Mouse (Mus musculus) intestine, embryonic 15.5 days (tissue): ENCODE measurements at regions not wholly inside any gene's neighbourhood (a gene's known extent, or its start where the extent isn't known, plus 50 kb on each side); places are given as distances from the start of the nearest gene placed in this dataset.

Experiments used
- ATAC-seq: fragments of 200-750 bp; cut with Nextera tagmentation; 2 replicates; pipeline ENCODE4 v1.8.0; 2017; ENCODE audit warnings: moderate TSS enrichment, moderate library complexity
- H3K27ac ChIP-seq: fragments of 300-500 bp; sonication (generic); 2 replicates; pipeline ENCODE4 v1.5.1; 2015; ENCODE audit warnings: mild to moderate bottlenecking, inconsistent platforms
- H3K27me3 ChIP-seq: fragments of 300-500 bp; sonication (generic); replicated peaks from 2 replicates; pipeline ENCODE4 v1.6.1; 2015; ENCODE audit warnings: inconsistent platforms
- H3K36me3 ChIP-seq: fragments of 300-500 bp; sonication (generic); 2 replicates; pipeline ENCODE4 v1.6.1; 2015; ENCODE audit warnings: inconsistent platforms
- H3K4me1 ChIP-seq: fragments of 300-500 bp; sonication (generic); replicated peaks from 2 replicates; pipeline ENCODE4 v1.6.1; 2015; ENCODE audit warnings: inconsistent platforms
- H3K4me2 ChIP-seq: fragments of 300-500 bp; sonication (generic); replicated peaks from 2 replicates; pipeline ENCODE4 v1.6.1; 2015; ENCODE audit warnings: mild to moderate bottlenecking, inconsistent platforms
- H3K4me3 ChIP-seq: fragments of 300-500 bp; sonication (generic); replicated peaks from 2 replicates; pipeline ENCODE4 v1.5.1; 2015; ENCODE audit warnings: inconsistent platforms
- H3K9ac ChIP-seq: fragments of 300-500 bp; sonication (generic); 2 replicates; pipeline ENCODE4 v1.6.1; 2015; ENCODE audit warnings: inconsistent platforms
- H3K9me3 ChIP-seq: fragments of 300-500 bp; sonication (generic); 2 replicates; pipeline ENCODE4 v1.6.1; 2016; ENCODE audit warnings: inconsistent platforms
- WGBS: fragments of 180-500 bp; shearing (Covaris S2); methylation state at CpG from one replicate; pipeline ENCODE4 v1.1.7; 2015; 5-methylcytosine and 5-hydroxymethylcytosine counted together

DNA sequence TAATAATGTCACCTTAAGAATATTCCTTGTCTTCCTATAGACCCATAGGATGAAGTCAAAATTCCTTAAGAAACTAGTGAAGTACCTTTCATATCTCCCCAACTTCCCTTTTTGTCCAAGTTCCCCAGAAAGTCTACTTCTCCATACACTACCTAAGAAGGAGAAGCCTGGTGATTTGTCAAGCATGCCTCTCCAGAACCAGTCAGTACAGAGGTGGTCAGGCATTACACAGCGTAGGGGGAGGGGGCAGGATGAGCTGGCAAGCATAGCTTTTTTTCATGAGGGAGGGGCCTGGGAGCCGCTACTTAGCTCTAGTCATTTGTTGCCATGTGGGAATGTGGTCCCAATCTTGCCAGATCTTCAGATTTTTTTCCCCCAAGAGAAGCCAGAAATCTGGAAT, 54.0 kb upstream of the Satb2 start:
- H3K4me3 ChIP-seq, result no peak overlapping the region
- H3K27me3 ChIP-seq, result no peaks in the 10 kb centered on the region
- no peaks in the 10 kb centered on the region for H3K36me3 ChIP-seq
- H3K9me3 ChIP-seq, result no peaks in the 10 kb centered on the region
- H3K4me2 ChIP-seq, result no peak overlapping the region
- H3K9ac ChIP-seq, result no peak overlapping the region
- no peaks in the 10 kb centered on the region for H3K4me1 ChIP-seq
- no peak for ATAC-seq
- 85% methylated on average over 2 of the region's 2 CpGs for WGBS
- no peak overlapping the region for H3K27ac ChIP-seq

DNA sequence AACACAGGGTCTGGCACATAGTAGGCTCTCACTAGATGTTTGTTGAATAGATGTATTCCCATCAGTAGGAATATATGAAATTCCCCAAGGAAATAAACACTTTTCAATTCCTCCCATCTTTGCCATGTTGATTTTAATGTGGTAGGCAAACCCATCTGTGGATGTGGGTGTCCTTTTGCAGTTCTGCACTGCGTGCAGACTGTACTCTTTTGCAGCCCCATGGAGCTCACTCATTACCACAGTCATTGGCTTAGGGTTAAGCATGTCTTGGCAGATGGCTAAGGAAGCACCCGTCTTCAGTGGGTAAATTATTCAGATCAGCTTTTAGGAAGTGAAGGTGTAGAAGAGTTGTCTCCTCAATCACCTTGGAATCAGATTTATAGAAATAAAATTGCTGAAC, 54.8 kb upstream of the Satb2 start:
- H3K27ac ChIP-seq, result no peak overlapping the region
- no peaks in the 10 kb centered on the region for H3K4me1 ChIP-seq
- ATAC-seq, result no peak
- H3K9me3 ChIP-seq, result no peaks in the 10 kb centered on the region
- H3K9ac ChIP-seq, result no peak overlapping the region
- 88% methylated on average over 2 of the region's 2 CpGs for WGBS
- H3K4me3 ChIP-seq, result no peak overlapping the region
- no peaks in the 10 kb centered on the region for H3K27me3 ChIP-seq
- no peak overlapping the region for H3K4me2 ChIP-seq
- H3K36me3 ChIP-seq, result no peaks in the 10 kb centered on the region

DNA sequence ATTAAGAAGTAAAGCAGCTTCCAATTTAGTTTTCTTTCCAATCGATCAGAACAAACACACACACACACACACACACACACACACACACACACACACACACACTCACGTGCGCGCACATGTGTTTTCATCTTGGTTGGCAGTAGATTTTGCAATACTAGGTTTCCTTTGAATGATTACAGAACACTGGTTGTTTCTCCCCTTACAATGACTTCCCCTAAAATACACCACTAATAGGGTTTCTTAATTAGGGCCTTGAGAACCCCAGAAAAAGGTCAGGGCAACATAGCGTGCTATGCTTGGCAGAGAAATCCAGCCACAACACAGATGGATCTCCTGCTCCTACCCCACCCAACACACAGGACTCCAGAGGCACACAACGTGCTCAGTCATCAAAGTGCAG, 56.0 kb upstream of the Satb2 start:
- 83% methylated on average over 6 of the region's 6 CpGs for WGBS
- no peak for ATAC-seq
- Histone ChIP-seq H3K27ac (no peak overlapping the region), H3K9me3 (no peaks in the 10 kb centered on the region), H3K4me2 (no peak overlapping the region), H3K4me3 (no peak overlapping the region), H3K4me1 (no peaks in the 10 kb centered on the region), H3K36me3 (no peaks in the 10 kb centered on the region), H3K9ac (no peak overlapping the region), H3K27me3 (no peaks in the 10 kb centered on the region)

DNA sequence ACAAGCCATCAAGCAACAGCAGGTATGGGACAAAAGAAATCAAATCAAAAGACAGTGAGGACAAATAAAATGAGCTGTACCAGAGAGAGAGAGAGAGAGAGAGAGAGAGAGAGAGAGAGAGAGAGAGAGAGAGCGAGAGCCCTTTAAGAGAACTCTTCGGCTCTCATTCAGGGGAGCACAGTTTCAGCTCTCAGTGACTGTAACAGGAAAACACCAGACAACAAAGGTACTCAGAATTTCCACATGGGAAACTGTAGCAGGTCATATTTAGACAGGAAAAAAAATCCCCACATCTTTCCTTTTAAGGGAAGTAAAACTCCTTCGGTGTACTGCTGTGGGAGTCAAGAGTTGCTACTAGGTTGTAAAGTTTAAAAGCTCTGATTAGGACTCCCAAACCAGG, 57.9 kb upstream of the Satb2 start:
- no peaks in the 10 kb centered on the region for H3K27me3 ChIP-seq
- 75% methylated on average over 3 of the region's 3 CpGs for WGBS
- no peaks in the 10 kb centered on the region for H3K9me3 ChIP-seq
- no peak overlapping the region for H3K27ac ChIP-seq
- no peak overlapping the region for H3K4me2 ChIP-seq
- no peaks in the 10 kb centered on the region for H3K4me1 ChIP-seq
- H3K9ac ChIP-seq, result no peak overlapping the region
- H3K36me3 ChIP-seq, result no peaks in the 10 kb centered on the region
- H3K4me3 ChIP-seq, result no peak overlapping the region
- no peak for ATAC-seq

DNA sequence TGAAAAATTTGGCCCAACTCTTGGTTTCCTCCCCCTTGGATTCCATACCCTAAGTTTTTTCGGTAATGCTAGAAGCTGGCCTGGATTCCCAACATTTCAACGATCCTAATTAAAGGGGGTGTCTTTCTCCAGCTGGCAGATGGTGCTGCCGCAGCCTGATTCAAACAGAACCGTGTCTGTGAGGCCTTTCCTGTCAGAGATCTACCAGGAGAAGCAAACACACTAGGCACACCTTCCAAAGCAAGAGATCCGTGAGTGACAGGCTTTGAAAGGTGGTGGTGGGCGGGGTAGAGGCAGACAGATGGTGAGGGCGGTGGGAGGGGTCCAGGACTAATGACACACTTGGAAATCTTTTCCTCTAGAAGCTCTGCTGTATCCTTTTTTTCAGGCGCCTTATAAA, 61.8 kb upstream of the Satb2 start:
- no peak overlapping the region for H3K4me2 ChIP-seq
- 44% methylated on average over 8 of the region's 8 CpGs for WGBS
- H3K4me3 ChIP-seq, result no peak overlapping the region
- no peak overlapping the region for H3K9ac ChIP-seq
- H3K4me1 ChIP-seq, result no peaks in the 10 kb centered on the region
- ATAC-seq, result no peak
- H3K27ac ChIP-seq, result no peak overlapping the region
- no peaks in the 10 kb centered on the region for H3K9me3 ChIP-seq
- H3K27me3 ChIP-seq, result no peaks in the 10 kb centered on the region
- H3K36me3 ChIP-seq, result no peaks in the 10 kb centered on the region

DNA sequence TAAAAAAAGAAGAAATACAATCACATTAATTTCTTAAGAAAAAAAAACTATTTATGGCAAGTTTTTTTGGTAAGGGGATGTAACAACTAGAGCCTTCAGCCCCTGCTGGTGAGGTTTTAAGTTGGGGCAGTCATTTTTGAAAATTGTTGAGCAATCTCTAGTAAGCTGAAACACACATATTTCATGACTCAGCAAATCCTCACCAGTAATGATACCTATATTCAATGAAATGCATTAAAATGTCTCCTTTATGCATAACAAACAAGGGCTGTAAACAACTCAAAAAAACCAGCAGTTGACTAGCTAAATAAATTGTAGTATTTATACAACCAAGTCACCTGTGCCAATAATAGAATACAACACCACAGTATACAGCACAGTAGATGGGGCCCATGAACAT, 63.1 kb upstream of the Satb2 start:
- H3K4me2 ChIP-seq, result no peak overlapping the region
- no peaks in the 10 kb centered on the region for H3K4me1 ChIP-seq
- ATAC-seq, result no peak

DNA sequence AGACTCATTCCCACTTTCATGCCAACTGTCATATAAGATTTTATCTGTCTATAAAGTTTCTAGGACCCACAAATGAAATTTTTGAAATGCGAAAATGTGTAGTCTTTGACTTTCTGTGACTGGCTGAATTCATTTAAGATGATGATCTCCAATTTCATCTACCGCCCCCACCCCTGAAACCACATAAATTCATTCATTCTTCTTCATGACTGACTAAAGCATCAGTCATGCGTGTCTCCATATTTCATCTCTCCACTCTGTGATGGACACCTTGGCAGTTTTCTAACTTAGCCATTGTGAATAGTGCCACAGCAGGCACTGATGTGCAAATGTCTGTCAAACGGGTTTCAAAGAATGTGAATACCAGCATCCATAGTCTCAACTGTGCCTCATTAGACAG, 75.4 kb upstream of the Satb2 start:
- Histone ChIP-seq H3K9ac (no peak overlapping the region), H3K27me3 (no peaks in the 10 kb centered on the region), H3K4me2 (no peak overlapping the region), H3K9me3 (no peaks in the 10 kb centered on the region), H3K27ac (no peak overlapping the region), H3K4me1 (no peaks in the 10 kb centered on the region), H3K36me3 (no peaks in the 10 kb centered on the region), H3K4me3 (no peak overlapping the region)
- 92% methylated on average over 4 of the region's 4 CpGs for WGBS
- ATAC-seq, result no peak

More for the DNA sequence above, 63.1 kb upstream of the Satb2 start:
- Histone ChIP-seq H3K9ac (no peak overlapping the region), H3K4me3 (no peak overlapping the region), H3K27ac (no peak overlapping the region), H3K9me3 (no peaks in the 10 kb centered on the region), H3K36me3 (no peaks in the 10 kb centered on the region), H3K27me3 (no peaks in the 10 kb centered on the region)

DNA sequence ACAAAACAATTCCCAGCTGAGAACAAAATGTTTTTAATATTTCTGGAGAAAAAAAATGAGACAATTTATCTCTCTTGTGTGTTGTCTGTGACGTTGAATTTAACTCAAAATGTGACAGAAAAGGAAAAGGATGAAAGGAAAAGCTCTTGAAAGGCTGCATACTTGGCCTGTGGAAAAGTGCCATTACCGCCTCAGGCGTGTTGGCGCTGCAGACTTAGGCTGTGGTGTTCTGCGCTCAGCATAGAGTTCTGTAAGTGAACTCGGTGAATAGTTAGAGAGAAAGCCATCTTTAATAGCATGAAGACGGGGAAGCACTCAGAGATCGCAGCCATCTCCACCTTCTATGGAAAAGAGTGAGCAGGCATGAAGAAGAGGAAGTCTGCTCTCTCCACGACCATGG, 77.5 kb upstream of the Satb2 start:
- H3K4me2 ChIP-seq, result no peak overlapping the region
- H3K4me3 ChIP-seq, result no peak overlapping the region
- WGBS, result 76% methylated on average over 9 of the region's 9 CpGs
- no peak for ATAC-seq
- H3K9ac ChIP-seq, result no peak overlapping the region
- no peak overlapping the region for H3K27ac ChIP-seq
- no peaks in the 10 kb centered on the region for H3K9me3 ChIP-seq
- H3K4me1 ChIP-seq, result no peaks in the 10 kb centered on the region
- H3K27me3 ChIP-seq, result no peaks in the 10 kb centered on the region
- no peaks in the 10 kb centered on the region for H3K36me3 ChIP-seq

DNA sequence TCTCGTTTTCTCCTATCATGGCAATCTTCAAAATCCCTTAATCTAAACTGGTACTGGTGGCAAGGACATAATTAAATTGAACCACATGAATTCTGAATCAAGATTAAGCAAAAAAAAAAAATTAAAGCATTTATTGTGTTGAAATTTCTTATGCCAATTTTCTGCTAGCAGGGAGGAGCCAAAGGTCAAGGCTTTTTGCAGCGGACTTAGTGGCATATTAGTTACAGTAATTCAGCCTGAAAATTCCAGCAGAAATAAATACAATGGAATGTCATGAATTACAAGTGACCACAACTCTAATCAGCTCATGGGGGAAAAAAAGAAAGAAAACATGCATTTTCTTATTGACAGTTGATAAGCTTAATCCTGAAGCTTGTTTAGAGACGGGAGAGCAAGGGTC, 80.8 kb upstream of the Satb2 start:
- WGBS, result 74% methylated on average over 3 of the region's 3 CpGs
- no peaks in the 10 kb centered on the region for H3K36me3 ChIP-seq
- H3K27me3 ChIP-seq, result no peaks in the 10 kb centered on the region
- H3K9me3 ChIP-seq, result no peaks in the 10 kb centered on the region
- no peak overlapping the region for H3K27ac ChIP-seq
- H3K4me3 ChIP-seq, result no peak overlapping the region
- no peak for ATAC-seq
- H3K4me1 ChIP-seq, result no peaks in the 10 kb centered on the region
- no peak overlapping the region for H3K9ac ChIP-seq
- no peak overlapping the region for H3K4me2 ChIP-seq

DNA sequence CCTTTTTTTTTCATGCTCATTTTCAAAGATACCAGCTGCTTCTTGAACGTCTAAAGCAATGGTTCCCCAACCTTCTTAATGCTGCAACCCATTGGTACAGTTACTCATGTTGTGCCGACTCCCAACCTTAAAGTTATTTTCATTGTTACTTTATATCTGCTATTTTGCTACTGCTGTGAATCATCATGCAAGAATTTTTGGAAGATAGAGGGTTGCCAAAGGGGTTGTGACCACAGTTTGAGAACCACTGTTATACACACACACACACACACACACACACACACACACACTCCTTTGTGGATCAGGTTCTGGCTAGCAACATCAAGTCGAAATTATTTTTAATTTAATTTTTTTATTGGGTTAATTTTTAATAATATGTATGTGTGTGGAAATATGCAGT, 96.8 kb upstream of the Satb2 start:
- 79% methylated on average over 3 of the region's 3 CpGs for WGBS

DNA sequence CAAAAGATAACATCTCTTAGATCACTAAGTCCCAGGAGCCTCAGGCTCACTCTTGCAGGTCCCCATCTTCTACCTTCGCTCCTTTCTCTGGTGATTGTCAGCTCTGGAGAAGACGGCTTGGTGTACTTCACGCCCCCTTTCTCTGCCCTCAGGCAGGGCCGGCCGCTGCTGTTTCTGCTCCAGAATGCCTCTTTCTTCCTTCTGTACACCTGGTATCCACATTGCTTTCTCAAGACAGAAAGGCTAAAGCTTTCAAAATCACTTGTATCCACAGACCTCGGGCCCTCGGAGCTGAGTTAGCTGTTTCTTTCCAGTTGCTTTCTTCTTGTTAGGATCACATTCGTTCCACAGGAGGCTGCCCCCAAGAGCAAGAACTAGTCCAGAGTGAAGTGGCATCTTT, 98.2 kb upstream of the Satb2 start:
- H3K9ac ChIP-seq, result no peak overlapping the region
- H3K4me3 ChIP-seq, result no peak overlapping the region
- H3K27me3 ChIP-seq, result no peaks in the 10 kb centered on the region
- no peak overlapping the region for H3K27ac ChIP-seq
- no peak overlapping the region for H3K4me2 ChIP-seq
- no peaks in the 10 kb centered on the region for H3K9me3 ChIP-seq
- ATAC-seq, result no peak
- no peaks in the 10 kb centered on the region for H3K4me1 ChIP-seq
- no peaks in the 10 kb centered on the region for H3K36me3 ChIP-seq
- WGBS, result 66% methylated on average over 8 of the region's 8 CpGs

More for the DNA sequence above, 96.8 kb upstream of the Satb2 start:
- Histone ChIP-seq H3K4me1 (no peaks in the 10 kb centered on the region), H3K27ac (no peak overlapping the region), H3K9ac (no peak overlapping the region), H3K27me3 (no peaks in the 10 kb centered on the region), H3K9me3 (no peaks in the 10 kb centered on the region), H3K36me3 (no peaks in the 10 kb centered on the region), H3K4me3 (no peak overlapping the region), H3K4me2 (no peak overlapping the region)
- no peak for ATAC-seq

DNA sequence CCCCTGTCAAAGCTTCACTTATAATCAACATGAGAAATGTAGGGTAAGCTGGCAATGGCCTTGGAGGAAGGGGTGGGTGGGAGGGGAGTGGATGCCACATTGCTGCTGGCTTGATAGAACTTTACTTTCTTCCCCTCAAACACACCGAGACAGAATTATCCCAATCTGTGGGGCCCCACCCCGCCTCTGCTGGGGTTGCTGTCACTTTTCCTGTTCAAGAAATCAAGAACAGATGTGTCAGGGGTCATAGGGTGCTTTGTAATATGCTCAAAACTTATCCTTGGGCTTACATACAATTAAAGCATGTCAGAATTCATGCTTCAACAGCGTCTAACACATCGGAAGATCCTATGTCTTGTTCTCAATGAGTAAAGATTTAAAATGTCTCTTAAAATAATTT, 101.9 kb upstream of the Satb2 start:
- Histone ChIP-seq H3K4me2 (no peak overlapping the region), H3K36me3 (no peaks in the 10 kb centered on the region), H3K9ac (no peak overlapping the region), H3K4me3 (no peak overlapping the region), H3K27me3 (no peaks in the 10 kb centered on the region), H3K9me3 (no peaks in the 10 kb centered on the region), H3K4me1 (no peaks in the 10 kb centered on the region), H3K27ac (no peak overlapping the region)
- ATAC-seq, result no peak
- 71% methylated on average over 4 of the region's 4 CpGs for WGBS

DNA sequence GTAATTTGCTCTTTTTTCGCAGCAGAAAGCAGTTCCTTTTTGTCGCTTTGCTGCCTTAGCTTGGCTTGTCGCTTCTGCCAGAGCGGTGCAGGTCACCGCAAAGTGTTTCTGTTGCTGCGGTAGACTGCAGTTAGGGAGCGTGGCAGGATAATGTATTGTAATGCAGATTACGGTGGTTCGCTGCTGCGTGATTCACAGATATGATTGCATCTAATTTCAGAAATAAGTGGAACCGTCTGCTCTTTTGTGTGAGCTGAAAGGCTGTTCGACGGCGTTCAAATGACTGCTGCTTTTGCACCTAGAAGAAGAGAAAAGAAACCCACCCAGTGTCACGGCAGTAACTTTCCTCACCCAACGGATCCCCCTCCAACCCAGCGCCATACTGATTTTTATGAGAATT, 104.7 kb upstream of the Satb2 start:
- 84% methylated on average over 17 of the region's 17 CpGs for WGBS
- Histone ChIP-seq H3K27ac (no peak overlapping the region), H3K9me3 (no peaks in the 10 kb centered on the region), H3K27me3 (no peaks in the 10 kb centered on the region), H3K9ac (no peak overlapping the region), H3K4me3 (no peak overlapping the region), H3K4me2 (no peak overlapping the region), H3K4me1 (no peaks in the 10 kb centered on the region), H3K36me3 (no peaks in the 10 kb centered on the region)
- ATAC-seq, result no peak

DNA sequence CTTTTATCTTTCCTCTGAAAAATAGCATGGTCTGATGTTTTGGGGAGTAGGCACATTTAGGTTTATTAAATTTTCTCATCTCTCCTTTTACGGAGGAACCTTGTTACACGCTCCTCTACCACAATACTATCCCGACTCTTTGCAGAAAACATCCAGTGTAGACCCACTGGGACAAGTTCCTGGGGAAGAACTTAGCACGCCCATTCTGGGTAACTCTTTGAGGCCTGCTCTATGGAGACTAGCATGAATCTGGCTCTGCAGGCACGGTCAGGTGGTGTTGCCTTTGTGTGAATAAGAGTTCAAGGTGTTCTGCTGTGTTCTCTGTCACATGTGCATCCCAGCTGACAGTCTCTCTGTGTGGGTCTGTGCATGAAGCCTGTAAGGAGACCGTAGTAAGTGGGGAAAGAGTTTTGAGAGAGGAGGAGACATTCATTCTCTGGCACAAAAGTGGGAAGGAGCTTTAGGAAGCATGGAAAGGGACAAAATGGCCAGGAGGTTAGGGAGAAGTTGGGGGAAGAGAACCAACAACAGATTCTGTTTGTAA, 105.2 kb upstream of the Satb2 start:
- no peak overlapping the region for H3K4me2 ChIP-seq

More for the DNA sequence above, 105.2 kb upstream of the Satb2 start:
- Histone ChIP-seq H3K9ac (no peak overlapping the region), H3K27me3 (no peaks in the 10 kb centered on the region), H3K36me3 (no peaks in the 10 kb centered on the region), H3K9me3 (no peaks in the 10 kb centered on the region), H3K4me3 (no peak overlapping the region), H3K27ac (no peak overlapping the region), H3K4me1 (no peaks in the 10 kb centered on the region)
- 90% methylated on average over 6 of the region's 6 CpGs for WGBS
- ATAC-seq, result no peak
